Mouse (Mus musculus) stomach, embryonic 14.5 days (tissue): ENCODE measurements around the gene Olfr447. TPM values are rescaled to one million over a fixed set of nuclear protein-coding genes. Genes with fewer than 3 reads are reported as not detected.

ENCODE experiments used
- ATAC-seq: fragments of 200-750 bp; cut with Nextera tagmentation; 2 replicates; pipeline ENCODE4 v1.8.0; 2017; ENCODE audit warnings: low read depth, moderate TSS enrichment; ENCODE audit not compliant: insufficient number of reproducible peaks, insufficient read depth, low FRiP score
- H3K27ac ChIP-seq: fragments of 300-500 bp; sonication (generic); 2 replicates; pipeline ENCODE4 v1.5.1; 2014; ENCODE audit warnings: mild to moderate bottlenecking, low read length, moderate library complexity, mixed read lengths
- H3K27me3 ChIP-seq: fragments of 300-500 bp; sonication (generic); 2 replicates; pipeline ENCODE4 v1.6.1; 2014; ENCODE audit warnings: low read length, control low read depth, mixed read lengths; ENCODE audit not compliant: control insufficient read depth, insufficient read depth
- H3K36me3 ChIP-seq: fragments of 300-500 bp; sonication (generic); 2 replicates; pipeline ENCODE4 v1.6.1; 2014; ENCODE audit warnings: mild to moderate bottlenecking, control low read depth, low read length, moderate library complexity, mixed read lengths; ENCODE audit not compliant: control insufficient read depth, insufficient read depth
- H3K4me1 ChIP-seq: fragments of 300-500 bp; sonication (generic); 2 replicates; pipeline ENCODE4 v1.6.1; 2014; ENCODE audit warnings: low read length, control low read depth, mixed read lengths; ENCODE audit not compliant: control insufficient read depth, insufficient read depth
- H3K4me2 ChIP-seq: fragments of 300-500 bp; sonication (generic); replicated peaks from 2 replicates; pipeline ENCODE4 v1.6.1; 2014; ENCODE audit warnings: low read depth, low read length, control low read depth
- H3K4me3 ChIP-seq: fragments of 300-500 bp; sonication (generic); 2 replicates; pipeline ENCODE4 v1.5.1; 2014; ENCODE audit warnings: low read depth, low read length, control low read depth
- H3K9ac ChIP-seq: fragments of 300-500 bp; sonication (generic); replicated peaks from 2 replicates; pipeline ENCODE4 v1.6.1; 2014; ENCODE audit warnings: low read depth, mild to moderate bottlenecking, control low read depth, low read length, moderate library complexity, mixed read lengths
- H3K9me3 ChIP-seq: fragments of 300-500 bp; sonication (generic); 2 replicates; pipeline ENCODE4 v1.6.1; 2016; ENCODE audit warnings: low read depth, low read length, control low read depth; ENCODE audit not compliant: control insufficient read depth
- WGBS: fragments of 180-500 bp; shearing (Covaris S2); extraction: QIAGEN DNeasy Blood & Tissue Kit; methylation state at CpG from one replicate; pipeline ENCODE4 v1.1.7; 2014; 5-methylcytosine and 5-hydroxymethylcytosine counted together
- polyA plus RNA-seq: library from polyadenylated mRNA; unstranded; fragments of >200 nt; fragmentation: Nextera tagmentation; extraction: Ambion mirVana; gene quantifications from 2 replicates; pipeline ENCODE4 v1.2.1, GENCODE M21; 2014

Olfr447 gene
- not detected in 2 replicates for polyA plus RNA-seq

GRCm38 (mm10) chr6:42908578-42908977 lies at the start of gene Olfr447:
Gene Olfr447, plus strand, starts transcription at chr6:42908878.
- Histone ChIP-seq H3K9ac (no peak within 1 kb of the TSS), H3K9me3 (no peaks in the 10 kb centered on the region), H3K4me3 (no peak within 1 kb of the TSS), H3K36me3 (no peaks in the 10 kb centered on the region), H3K27me3 (no peaks in the 10 kb centered on the region), H3K27ac (no peak within 1 kb of the TSS), H3K4me2 (no peak within 1 kb of the TSS), H3K4me1 (no peaks in the 10 kb centered on the region)
- ATAC-seq = no peak

GRCm38 (mm10) chr6:42860222-42860819 lies 48.4 kb upstream of the Olfr447 start:
- no peaks in the 10 kb centered on the region for H3K36me3 ChIP-seq
- no peak for ATAC-seq
- H3K27me3 ChIP-seq = no peaks in the 10 kb centered on the region
- H3K9ac ChIP-seq = no peak overlapping the region
- 12% methylated on average over 4 of the region's 4 CpGs for WGBS
- H3K9me3 ChIP-seq = no peaks in the 10 kb centered on the region
- no peak overlapping the region for H3K27ac ChIP-seq
- no peak overlapping the region for H3K4me3 ChIP-seq
- no peak overlapping the region for H3K4me2 ChIP-seq
- H3K4me1 ChIP-seq = no peaks in the 10 kb centered on the region

- WGBS = 87% methylated on average over 3 of the region's 3 CpGs
- Histone ChIP-seq H3K27ac (no peak overlapping the region), H3K4me2 (no peak overlapping the region), H3K9me3 (no peaks in the 10 kb centered on the region; the same call in 1 of the 2 replicates), H3K27me3 (no peaks in the 10 kb centered on the region), H3K4me1 (no peaks in the 10 kb centered on the region), H3K4me3 (no peak overlapping the region), H3K9ac (no peak overlapping the region), H3K36me3 (no peaks in the 10 kb centered on the region)
- ATAC-seq = no peak
These were observed 39.0 kb upstream of the Olfr447 start for GRCm38 (mm10) chr6:42869695-42870094.

GRCm38 (mm10) chr6:42876323-42876722 lies 32.4 kb upstream of the Olfr447 start:
- Histone ChIP-seq H3K27me3 (no peaks in the 10 kb centered on the region), H3K4me1 (no peaks in the 10 kb centered on the region), H3K4me3 (no peak overlapping the region), H3K9me3 (no peaks in the 10 kb centered on the region), H3K4me2 (no peak overlapping the region), H3K36me3 (no peaks in the 10 kb centered on the region), H3K9ac (no peak overlapping the region), H3K27ac (no peak overlapping the region)
- no peak for ATAC-seq

GRCm38 (mm10) chr6:42890141-42890540 lies 18.5 kb upstream of the Olfr447 start, which contains the start of gene Olfr448:
Gene Olfr448, plus strand, starts transcription at chr6:42890441.
- Histone ChIP-seq H3K4me3 (no peak within 1 kb of the TSS), H3K9me3 (no peaks in the 10 kb centered on the region), H3K36me3 (no peaks in the 10 kb centered on the region), H3K9ac (no peak within 1 kb of the TSS), H3K27me3 (no peaks in the 10 kb centered on the region), H3K4me2 (no peak within 1 kb of the TSS), H3K4me1 (no peaks in the 10 kb centered on the region), H3K27ac (no peak within 1 kb of the TSS)
- 81% methylated on average over 1 of the region's 1 CpGs for WGBS
- ATAC-seq = no peak

- Histone ChIP-seq H3K27me3 (no peaks in the 10 kb centered on the region), H3K27ac (no peak overlapping the region), H3K4me3 (no peak overlapping the region), H3K36me3 (no peaks in the 10 kb centered on the region), H3K4me2 (no peak overlapping the region), H3K4me1 (no peaks in the 10 kb centered on the region), H3K9me3 (no peaks in the 10 kb centered on the region), H3K9ac (no peak overlapping the region)
- 13% methylated on average over 1 of the region's 1 CpGs for WGBS
- ATAC-seq = no peak
These were observed 8.3 kb upstream of the Olfr447 start for GRCm38 (mm10) chr6:42900345-42900744.

GRCm38 (mm10) chr6:42921077-42921476 lies 12.4 kb downstream of the Olfr447 start, which contains the start of gene Olfr446:
Gene Olfr446, plus strand, starts transcription at chr6:42921377.
- H3K27ac ChIP-seq = no peak within 1 kb of the TSS
- no peak within 1 kb of the TSS for H3K4me3 ChIP-seq
- 63% methylated on average over 2 of the region's 2 CpGs for WGBS
- no peak for ATAC-seq
- H3K27me3 ChIP-seq = no peaks in the 10 kb centered on the region
- H3K4me2 ChIP-seq = no peak within 1 kb of the TSS
- H3K9ac ChIP-seq = no peak within 1 kb of the TSS
- H3K9me3 ChIP-seq = no peaks in the 10 kb centered on the region
- H3K36me3 ChIP-seq = no peaks in the 10 kb centered on the region
- no peaks in the 10 kb centered on the region for H3K4me1 ChIP-seq

- Histone ChIP-seq H3K9me3 (no peaks in the 10 kb centered on the region), H3K9ac (no peak within 1 kb of the TSS), H3K4me2 (no peak within 1 kb of the TSS), H3K27ac (no peak within 1 kb of the TSS), H3K4me1 (no peaks in the 10 kb centered on the region), H3K36me3 (no peaks in the 10 kb centered on the region), H3K27me3 (no peaks in the 10 kb centered on the region), H3K4me3 (no peak within 1 kb of the TSS)
- 75% methylated on average over 1 of the region's 1 CpGs for WGBS
- no peak for ATAC-seq
These were observed 40.1 kb downstream of the Olfr447 start, which contains the start of gene Olfr444 for GRCm38 (mm10) chr6:42948767-42949166. Gene Olfr444, plus strand, starts transcription at chr6:42949067.
